Comparison of ENCODE assay signal across 9 mouse cellular contexts in the genomic region with DNA sequence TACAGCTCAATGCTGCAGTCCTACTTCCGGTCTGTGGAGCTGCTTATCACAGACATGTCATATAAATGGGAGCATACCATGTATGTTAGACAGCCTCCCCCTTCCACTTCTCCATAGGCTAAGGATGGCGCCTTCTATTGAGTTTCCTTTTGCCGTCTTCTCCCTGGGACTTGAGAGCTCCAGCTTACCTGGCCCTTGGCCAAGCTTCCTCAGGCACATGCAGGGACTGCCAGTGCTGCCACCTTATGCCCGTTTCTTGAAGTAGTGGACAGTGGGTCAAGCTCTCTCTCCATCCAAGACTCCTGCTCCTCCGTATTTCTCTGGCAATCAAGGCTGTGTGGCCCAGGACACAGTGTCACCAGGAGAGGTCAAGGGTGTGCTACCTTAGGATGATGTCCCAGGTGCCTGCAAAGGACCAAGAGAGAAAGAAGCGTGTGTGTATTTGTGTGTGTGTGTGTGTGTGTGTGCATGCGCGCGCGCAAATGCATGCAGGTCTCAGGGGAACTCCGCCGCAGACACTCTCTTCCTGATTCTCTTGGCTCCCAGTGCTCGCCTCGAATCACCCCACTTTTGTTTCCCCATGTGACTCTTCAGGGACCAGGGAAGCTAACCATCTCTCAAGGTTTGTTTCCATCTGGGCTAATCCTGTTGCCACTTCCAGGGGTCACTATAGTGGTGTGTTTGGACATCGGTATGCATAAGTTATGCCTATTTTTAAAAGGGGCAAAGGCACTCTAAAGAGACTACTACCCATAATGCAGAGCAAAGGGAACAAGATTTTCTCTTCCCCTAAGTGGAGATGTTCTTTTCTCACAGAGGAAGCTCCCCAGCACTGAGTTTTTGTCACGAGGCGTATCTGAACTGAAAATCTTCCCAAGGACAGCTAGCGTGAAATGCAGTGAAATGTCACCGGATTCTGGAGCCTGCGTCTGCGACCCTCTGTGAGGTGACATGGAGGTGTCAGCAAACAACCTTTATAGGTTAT. TPM values are rescaled to one million over a fixed set of nuclear protein-coding genes. Genes with fewer than 3 reads are reported as not detected.
A peak's percentile ranks its signal among the peaks of the same experiment; 100 is the strongest.
DNase-seq lines count a peak whose midpoint lies in the region; ATAC-seq lines count a peak whose summit lies in the region.
"Had no signal": no experiment of that assay in that cellular context is flagged by ENCODE, and none has a peak within 500 bp of the region (broad histone marks: within the 10 kb centered on the region; RNA-seq: fewer than 3 reads in every experiment).

No protein-coding gene starts in this region.

- 84% methylated on average over 21 of the region's 21 CpGs for WGBS in kidney, embryonic 14.5 days

- H3K36me3 ChIP-seq in kidney, embryonic 14.5 days (ENCODE audit: control insufficient read depth, insufficient read depth, low read length), result no peaks in the 10 kb centered on the region
- H3K36me3 ChIP-seq: liver, embryonic 15.5 days had no signal

- H3K4me3 ChIP-seq in kidney, embryonic 14.5 days (ENCODE audit: low read length), result no peak overlapping the region
- H3K4me3 ChIP-seq: liver, embryonic 15.5 days had no signal

- no peaks in the 10 kb centered on the region for H3K27me3 ChIP-seq in kidney, embryonic 14.5 days (ENCODE audit: control insufficient read depth, insufficient read depth, low read length)
- H3K27me3 ChIP-seq: liver, embryonic 15.5 days had no signal

- H3K9ac ChIP-seq in kidney, embryonic 14.5 days (ENCODE audit: low read depth, low read length), result no peak overlapping the region
- H3K9ac ChIP-seq: liver, embryonic 15.5 days had no signal

- H3K4me2 ChIP-seq in kidney, embryonic 14.5 days (replicated peaks; ENCODE audit: low read depth, low read length), result no peak overlapping the region
- H3K4me2 ChIP-seq: liver, embryonic 15.5 days had no signal

- no peaks in the 10 kb centered on the region for H3K9me3 ChIP-seq in kidney, embryonic 14.5 days (ENCODE audit: control insufficient read depth, low read length)
- H3K9me3 ChIP-seq: liver, embryonic 15.5 days had no signal

- peak; percentile 89 for DNase-seq in kidney, adult 11 months
- DNase-seq in adrenal gland, adult 18-20 months (ENCODE audit: low spot score in 2 of 2), result peak; percentile 80
- DNase-seq in heart, postnatal 14 days, result peak; percentile 83 to 86
- DNase-seq in left cerebral cortex, postnatal 4 days, result peak; percentile 94
- DNase-seq in retina, postnatal 7 days (ENCODE audit: low read depth, low spot score), result peak; percentile 76
- peak; percentile 70 to 84 for DNase-seq in urinary bladder, postnatal 36 days (ENCODE audit: low spot score in 2 of 2)

- no peak overlapping the region for H3K27ac ChIP-seq in kidney, embryonic 14.5 days (ENCODE audit: low read depth, low read length)
- H3K27ac ChIP-seq: liver, embryonic 15.5 days had no signal

- no peaks in the 10 kb centered on the region for H3K4me1 ChIP-seq in kidney, embryonic 14.5 days (ENCODE audit: control insufficient read depth, insufficient read depth, low read length)
- H3K4me1 ChIP-seq: liver, embryonic 15.5 days had no signal

- no peak for ATAC-seq in kidney, embryonic 14.5 days (ENCODE audit: low FRiP score, low TSS enrichment)
- peak; percentile 91 for ATAC-seq in erythroblast, adult 5-6 weeks (replicated peaks; ENCODE audit: low FRiP score, poor library complexity, severe bottlenecking)

- intact Hi-C loops in heart, postnatal 14 days (cut with DNase I), result loop anchor here (1.0 to 5.0 kb wide), 3 partner anchors 18 to 104 kb away; a partner anchor contains a TSS
- intact Hi-C loops in left cerebral cortex, postnatal 4 days (cut with DNase I), result no loop called here

RNA-seq across cellular contexts. Expression of a gene that starts 18.3 kb away (rescaled TPM):
- 40.5 and 51.7 TPM in 2 replicates for polyA plus RNA-seq in kidney, embryonic 14.5 days (2014; fragmentation: Nextera tagmentation; extraction: Ambion mirVana)
- total RNA-seq in adrenal gland, adult 18-20 months (2021), result 10 to 100 TPM; 37.9 to 43.6 TPM
- total RNA-seq in erythroblast, adult 5-6 weeks (2015; ENCODE audit: low replicate concordance), result 31.1 and 41.2 TPM in 2 replicates
- total RNA-seq in erythroblast, adult 5-6 weeks (2017; ENCODE audit: low replicate concordance), result 21.9 and 27.2 TPM in 2 replicates
- total RNA-seq in heart, postnatal 14 days (2021), result 10 to 100 TPM; 45.2 to 48.8 TPM
- total RNA-seq in left cerebral cortex, postnatal 4 days (2021), result 100 to 1,000 TPM; 114 to 121 TPM
